Mouse (Mus musculus) heart, adult 10 weeks (tissue): Measurements from ENCODE around the gene Asb6. TPM values are rescaled to one million over a fixed set of nuclear protein-coding genes. Genes with fewer than 3 reads are reported as not detected.

ENCODE experiments used
- polyA plus RNA-seq: library from polyadenylated mRNA; stranded (reverse); fragments of 350-450 nt; fragmentation: Illumina TruSeq; extraction: RNeasy Lipid Tissue Mini Kit (QIAGEN cat#74804); gene quantifications from one replicate; pipeline ENCODE4 v1.2.3, GENCODE M21; 2014; ENCODE audit warnings: low read depth, low replicate concordance

Gene Asb6
- polyA plus RNA-seq: 8.7 TPM

GRCm38 (mm10) chr2:30830283-30830795 lies at the start of gene Asb6:
TSS of gene Asb6 (minus strand) at chr2:30830333.

GRCm38 (mm10) chr2:30834373-30835022 lies 4.4 kb upstream of the Asb6 start, which contains the start of gene Prrx2:
TSS of gene Prrx2 (plus strand) at chr2:30834972.

GRCm38 (mm10) chr2:30807648-30808295 lies 22.4 kb downstream of the Asb6 start, which contains the start of gene Ntmt1:
TSS of gene Ntmt1 (plus strand) at chr2:30807826.

GRCm38 (mm10) chr2:30803604-30804003 lies 26.5 kb downstream of the Asb6 start, which contains the start of gene 1700001O22Rik:
TSS of gene 1700001O22Rik (minus strand) at chr2:30803661.

Other genes starting within 250 kb of the Asb6 start
- gene Cstad, start 235.3 kb downstream of the Asb6 start, polyA plus RNA-seq: 1.0 TPM
- gene 1700001O22Rik, start 26.7 kb downstream of the Asb6 start, polyA plus RNA-seq: 0.94 TPM
- gene Ntmt1, start 22.5 kb downstream of the Asb6 start, polyA plus RNA-seq: 24.4 TPM
- gene Prrx2, start 4.6 kb upstream of the Asb6 start, polyA plus RNA-seq: 1.5 TPM
- gene Ptges, start 99.5 kb upstream of the Asb6 start, polyA plus RNA-seq: 2.0 TPM
- 28.6 TPM for gene Tor1b, start 122.6 kb upstream of the Asb6 start, polyA plus RNA-seq
- gene Tor1a, start 137.6 kb upstream of the Asb6 start, polyA plus RNA-seq: 17.3 TPM
- 32.4 TPM for gene BC005624, start 151.9 kb upstream of the Asb6 start, polyA plus RNA-seq
- 39.1 TPM for gene Usp20, start 151.9 kb upstream of the Asb6 start, polyA plus RNA-seq